Mouse (Mus musculus): Measurements from ENCODE around the gene Tnni3.
A peak's percentile ranks its signal among the peaks of the same experiment; 100 is the strongest.
"Not testable (repeated sequence)": the region's sequence is repeated elsewhere in the genome, so short reads cannot be mapped to it uniquely, and the experiment has no call there.

Gene Tnni3

DNA sequence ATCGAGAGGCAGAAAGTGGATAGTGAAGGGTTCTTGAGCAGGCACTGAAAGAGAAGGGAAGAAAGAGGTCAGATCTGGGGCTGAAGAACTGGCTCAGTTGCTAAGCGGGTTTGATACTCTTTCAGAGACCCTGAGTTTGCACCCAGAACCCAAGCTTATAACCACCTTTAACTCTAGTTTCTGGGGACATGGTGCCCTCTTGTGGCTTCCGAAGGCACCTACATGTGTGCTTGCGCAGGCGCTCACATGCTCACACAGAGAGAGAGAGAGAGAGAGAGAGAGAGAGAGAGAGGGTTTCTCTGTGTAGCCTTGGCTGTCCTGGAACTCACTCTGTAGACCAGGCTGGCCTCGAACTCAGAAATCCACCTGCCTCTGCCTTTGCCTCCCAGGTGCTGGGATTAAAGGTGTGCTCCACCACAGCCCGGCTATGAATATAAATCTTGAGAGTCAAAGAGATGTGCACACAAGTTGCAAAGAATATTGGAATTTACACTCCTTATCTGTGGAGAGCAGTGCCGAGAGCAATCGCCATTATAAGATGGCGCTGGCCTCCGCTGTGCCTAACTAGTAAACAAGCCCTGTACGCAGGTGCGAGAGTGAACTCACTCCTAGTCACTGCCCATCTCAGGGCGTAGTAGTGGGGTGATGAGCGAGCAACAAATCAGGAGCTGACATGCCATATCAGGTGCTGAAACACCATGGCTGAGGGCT is at the start of gene Tnni3:
TSS of gene Tnni3 (minus strand) at position 18 of the 711 bp plus-strand sequence.
- DNase-seq (ENCODE audit: low read depth): peak; percentile 80

DNA sequence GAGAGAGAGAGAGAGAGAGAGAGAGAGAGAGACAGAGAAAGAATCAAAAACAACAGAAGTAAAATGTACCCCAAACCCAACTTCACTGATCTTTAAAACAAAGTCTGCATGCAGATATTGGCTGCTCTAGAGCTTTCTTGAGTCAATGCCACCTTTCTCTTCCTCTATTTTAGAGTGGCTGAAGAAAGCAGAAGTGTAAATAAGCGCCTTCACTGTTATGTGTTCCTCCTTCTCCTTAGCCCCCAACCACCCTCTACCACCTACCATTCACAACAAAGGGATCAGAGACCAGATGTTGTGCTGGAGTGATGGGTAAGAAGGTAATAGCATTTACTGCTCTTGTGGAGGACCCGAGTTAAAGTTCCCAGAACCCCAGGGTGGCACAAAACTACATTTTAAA is 48.3 kb upstream of the Tnni3 start:
- not testable (repeated sequence) for DNase-seq (ENCODE audit: low read depth)

DNA sequence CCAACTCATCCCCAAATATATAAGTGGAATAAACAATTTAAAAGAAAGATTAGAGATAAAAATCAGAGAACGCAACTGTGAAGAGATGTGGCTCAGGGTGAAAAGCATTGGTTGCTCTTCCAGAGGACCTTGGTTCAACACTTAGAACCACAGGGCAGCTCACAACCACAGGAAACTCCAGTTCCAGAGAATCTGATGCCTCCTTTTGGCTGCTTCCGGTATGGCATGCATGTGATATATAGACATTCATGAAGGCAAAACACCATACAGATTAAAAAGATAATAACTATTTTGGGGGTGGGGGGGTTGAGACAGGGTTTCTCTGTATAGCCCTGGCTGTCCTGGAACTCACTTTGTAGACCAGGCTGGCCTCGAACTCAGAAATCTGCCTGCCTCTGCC is 38.6 kb upstream of the Tnni3 start:
- DNase-seq (ENCODE audit: low read depth): peak; percentile 28

DNA sequence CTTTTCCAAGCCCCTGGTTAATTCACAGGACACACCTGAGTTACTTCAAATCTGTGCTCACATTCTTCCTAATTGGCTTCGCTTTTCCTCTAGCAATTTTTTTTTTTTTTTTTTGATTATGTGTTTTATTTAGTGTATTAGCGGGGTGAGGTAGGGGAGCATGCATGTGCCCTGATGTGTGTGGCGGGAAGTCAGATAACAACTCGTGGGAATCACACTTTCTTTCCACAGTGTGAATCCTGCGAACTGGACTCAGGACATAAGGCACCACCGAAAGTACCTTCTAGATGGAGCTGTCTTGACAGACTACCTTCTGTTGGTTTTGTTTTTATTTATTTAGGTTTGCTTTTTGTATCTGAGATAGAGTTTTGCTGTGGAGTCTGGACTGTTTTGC is 33.1 kb upstream of the Tnni3 start:
- no peak for DNase-seq (ENCODE audit: low read depth)

DNA sequence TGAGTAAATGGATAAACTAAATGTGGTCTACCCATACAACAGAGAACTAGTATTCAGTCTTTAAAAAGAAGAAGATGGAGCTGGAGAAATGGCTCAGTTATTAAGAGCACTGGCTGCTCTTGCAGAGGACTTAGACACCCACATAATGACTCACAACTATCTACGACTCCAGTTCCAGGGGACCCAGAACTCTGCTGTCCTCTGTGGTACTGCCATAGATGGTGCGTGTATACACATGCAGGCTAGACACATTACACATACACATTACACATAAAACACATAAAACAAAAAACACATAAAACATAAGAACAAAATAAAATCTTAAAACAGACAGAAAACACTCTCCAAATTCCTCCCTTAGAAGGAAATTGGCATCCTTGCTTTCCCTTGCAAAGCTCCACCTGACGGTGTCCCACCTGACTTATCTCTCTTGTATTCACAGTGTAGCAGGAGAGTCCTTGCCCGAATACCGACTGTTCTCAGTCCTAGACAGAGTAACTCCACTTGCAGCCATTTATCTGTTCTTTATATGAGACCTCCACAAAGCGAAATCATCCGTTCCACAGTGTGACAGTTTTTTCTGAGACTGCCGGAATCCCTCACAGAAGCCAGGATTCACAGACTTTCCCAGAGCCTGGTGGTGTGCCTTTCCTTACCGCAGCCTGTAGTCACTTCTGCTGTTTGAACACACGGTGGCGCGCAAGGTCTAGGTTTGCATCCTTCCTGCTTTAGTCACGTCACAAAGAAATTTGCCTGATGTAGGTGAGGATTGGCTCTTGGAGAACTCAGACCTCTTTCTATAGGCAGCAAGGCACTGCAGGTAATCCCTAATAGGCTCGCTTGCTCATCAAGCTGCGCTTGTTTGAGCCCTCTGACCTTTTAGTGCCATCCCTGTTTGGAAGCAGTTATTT is 32.5 kb upstream of the Tnni3 start:
- peak; percentile 90 for DNase-seq (ENCODE audit: low read depth)

DNA sequence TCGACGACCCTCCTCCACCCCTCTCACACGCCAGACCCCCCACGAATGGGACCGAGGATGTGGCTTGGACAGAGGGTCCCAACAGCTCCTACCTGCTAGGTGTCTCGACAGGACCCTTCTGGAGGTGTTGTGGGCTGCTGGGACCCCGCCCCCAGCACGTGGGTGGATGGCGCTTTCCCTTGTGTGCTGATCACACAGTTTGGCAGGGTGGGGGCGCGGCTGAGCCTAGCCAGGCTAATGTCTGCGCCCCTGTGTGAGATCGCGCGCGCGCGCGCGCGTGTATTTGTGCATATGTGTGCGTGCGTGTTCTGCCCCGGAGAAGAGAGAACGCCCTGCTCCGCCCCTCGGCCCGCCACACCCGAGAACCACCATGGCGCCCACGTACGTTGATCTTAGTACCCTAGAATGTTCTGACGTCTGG is 23.2 kb upstream of the Tnni3 start, which contains the start of gene Syt5:
TSS of gene Syt5 (minus strand) at position 321 of the 421 bp plus-strand sequence.
- no peak for DNase-seq (ENCODE audit: low read depth)

DNA sequence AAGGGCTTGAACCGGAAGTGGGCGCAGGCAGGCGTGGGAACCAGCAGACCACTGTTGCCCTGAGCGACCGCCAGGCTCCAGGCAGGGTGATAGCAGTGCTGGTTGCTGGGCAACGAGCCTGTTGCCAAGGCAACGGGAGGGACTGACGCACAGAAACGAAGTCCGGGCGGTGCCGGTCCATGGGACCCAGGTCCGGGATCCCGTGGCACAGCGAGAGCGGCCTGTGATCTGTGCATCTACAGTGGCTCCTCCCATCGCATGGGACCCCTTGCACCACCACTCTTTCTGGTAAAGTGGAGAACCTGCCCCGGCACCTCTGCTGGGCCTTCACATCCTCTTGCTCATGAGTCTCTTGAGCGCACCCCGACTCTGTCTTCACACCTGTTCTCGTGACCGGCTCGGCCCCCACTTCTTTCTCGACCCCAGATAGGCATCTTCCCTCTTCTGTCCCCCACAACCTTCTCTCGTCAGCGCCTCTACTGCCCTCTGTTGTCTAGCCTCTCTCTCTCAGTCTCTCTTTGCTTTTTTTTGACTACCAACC is 22.6 kb upstream of the Tnni3 start:
- DNase-seq (ENCODE audit: low read depth): no peak

DNA sequence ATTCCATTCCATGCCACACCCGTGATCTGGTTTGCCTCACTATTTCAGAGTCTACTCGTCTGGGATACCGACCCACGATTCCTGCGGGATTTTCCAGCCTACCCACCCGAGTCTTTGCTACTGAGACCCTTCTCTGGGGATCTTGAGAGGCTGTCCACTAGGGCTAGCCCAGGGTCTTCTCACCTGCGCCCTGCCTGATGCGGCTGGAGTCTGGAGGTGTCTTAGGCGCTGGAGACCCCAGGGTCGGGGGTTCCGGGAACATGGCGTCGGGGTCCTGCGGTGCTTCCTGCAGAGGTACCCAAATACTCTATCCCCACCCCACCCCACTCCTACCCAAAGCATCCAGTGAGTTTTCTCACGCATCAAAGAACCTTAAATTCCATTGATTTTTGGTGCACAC is 22.0 kb upstream of the Tnni3 start:
- DNase-seq (ENCODE audit: low read depth): no peak

DNA sequence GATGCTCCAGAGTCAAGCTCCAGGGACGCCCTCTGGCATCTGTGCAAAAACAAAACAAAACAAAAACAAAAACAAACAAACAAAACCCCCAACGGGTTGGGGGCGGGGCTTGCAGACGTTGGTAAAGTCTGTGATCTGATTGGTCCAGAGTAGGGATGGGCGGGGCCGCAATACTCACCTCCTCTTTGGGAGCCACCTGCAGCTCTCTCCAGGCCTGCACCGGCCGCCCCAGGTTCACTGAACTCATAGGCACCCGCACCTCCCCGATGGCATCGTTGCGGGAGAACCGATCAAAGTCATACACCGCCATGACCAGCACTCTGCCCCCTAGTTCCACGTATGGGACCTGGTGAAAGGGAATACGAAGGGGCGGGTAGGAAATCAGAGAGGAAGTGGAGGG is 18.0 kb upstream of the Tnni3 start:
- no peak for DNase-seq (ENCODE audit: low read depth)

DNA sequence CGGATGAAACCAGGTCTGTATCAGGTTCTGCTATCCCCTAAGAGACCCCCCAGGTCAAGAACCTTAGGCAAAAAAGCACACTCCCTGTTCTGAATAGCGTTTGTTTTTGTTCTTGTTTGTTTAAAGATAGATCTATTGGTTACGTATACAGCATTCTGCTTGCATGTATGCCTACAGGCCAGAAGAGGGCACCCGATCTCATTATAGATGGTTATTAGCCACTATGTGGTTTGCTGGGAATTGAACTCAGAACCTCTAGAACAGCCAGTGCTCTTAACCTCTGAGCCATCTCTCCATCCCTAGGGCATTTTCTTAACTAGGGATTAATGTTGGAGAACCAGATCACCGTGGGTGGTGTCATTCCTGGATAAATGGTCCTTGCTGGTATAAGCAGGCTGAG is 17.3 kb upstream of the Tnni3 start:
- peak; percentile 33 for DNase-seq (ENCODE audit: low read depth)

DNA sequence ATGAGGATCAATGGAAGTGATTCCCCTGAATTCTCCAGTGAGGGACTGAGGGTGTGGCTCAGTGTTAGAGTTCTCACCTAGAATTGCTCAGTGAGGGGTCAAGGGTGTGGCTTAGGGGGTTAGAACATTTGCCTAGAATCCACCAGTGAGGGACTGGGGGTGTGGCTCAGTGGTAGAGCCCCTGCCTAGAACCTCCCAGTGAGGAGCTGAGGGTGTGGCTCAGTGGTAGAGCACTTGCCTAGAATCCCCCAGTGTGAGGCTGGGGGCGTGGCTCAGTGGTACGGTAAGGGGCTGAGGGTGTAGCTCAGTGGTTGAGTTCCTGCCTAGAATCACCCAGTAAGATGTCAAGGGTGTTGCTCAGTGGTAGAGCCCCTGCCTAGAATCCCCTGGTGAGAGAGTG is 15.0 kb upstream of the Tnni3 start:
- DNase-seq (ENCODE audit: low read depth): no peak

DNA sequence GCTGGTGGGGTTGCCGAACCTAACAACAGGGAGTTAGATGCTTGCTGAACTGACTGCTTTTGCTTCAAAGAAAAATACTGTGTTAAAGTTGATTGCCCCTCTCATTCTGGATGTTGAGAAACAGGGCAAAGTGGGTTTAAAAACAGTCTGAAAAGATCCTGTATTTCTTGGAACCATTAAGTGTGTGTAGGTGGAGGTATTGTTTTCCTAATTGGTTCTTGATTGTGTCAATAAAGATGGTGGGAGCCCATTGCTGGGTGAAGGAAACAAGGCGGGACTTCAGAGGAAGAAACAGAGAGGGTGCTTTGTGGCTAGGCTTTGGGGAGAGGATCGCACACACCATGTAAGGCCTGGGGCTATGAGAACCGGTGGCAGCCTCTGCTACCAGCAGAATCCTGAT is 13.2 kb upstream of the Tnni3 start:
- no peak for DNase-seq (ENCODE audit: low read depth)

DNA sequence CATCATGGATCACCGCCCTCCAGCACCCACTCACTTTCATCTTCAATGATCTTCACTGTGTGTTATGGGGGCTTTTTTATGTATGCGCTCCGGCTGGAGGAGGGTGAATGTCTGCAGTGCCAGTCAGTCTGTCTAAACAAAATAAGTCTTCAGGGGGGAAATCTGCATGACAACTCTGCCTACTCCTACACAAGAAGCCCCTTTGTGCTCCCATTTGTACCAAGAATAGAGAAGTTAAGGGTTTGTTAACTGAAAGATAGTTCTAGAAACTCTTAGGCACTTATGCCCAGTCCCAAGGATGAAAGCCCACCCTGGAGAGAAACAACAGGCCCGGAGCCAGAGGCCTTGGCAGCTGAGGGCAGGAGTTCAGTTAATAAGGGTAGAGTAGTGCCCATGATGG is 12.3 kb upstream of the Tnni3 start:
- no peak for DNase-seq (ENCODE audit: low read depth)

DNA sequence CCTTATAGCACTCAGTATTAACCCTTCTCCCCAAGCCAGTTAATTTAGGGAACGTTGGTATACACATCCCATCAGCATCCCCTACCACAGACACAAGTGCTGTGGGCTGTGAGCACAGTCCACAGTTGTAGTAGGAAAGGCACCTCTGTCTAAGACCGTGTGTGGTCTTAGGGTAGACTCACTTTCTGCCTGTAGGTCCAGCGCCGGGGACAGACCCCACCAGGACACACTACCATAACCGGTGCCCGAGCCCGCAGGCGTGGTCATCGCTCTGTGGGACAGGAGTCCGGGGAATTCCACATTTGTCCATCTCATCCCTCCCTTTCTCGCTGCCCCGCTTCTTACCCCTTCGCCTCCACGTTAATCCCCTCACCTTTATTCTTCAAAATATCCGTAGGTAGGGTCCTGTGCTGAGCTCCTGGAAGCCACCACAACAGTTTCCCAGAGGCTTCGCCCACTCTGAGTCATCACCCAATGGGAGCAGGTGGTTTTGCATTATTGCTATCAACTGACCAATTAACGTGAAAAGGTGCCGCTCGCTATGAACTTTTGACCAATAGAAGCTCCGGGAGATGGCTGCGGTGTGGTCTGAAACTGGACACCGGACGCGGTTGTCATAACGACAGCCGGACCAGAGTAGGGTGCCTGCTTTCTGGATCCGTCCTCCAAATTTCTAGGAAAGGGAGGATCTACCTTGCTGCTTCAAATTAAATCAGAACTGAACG is 8.1 kb upstream of the Tnni3 start, which contains the start of gene Dnaaf3:
TSS of gene Dnaaf3 (minus strand) at position 449 of the 725 bp plus-strand sequence.
- peak; percentile 91 for DNase-seq (ENCODE audit: low read depth)

DNA sequence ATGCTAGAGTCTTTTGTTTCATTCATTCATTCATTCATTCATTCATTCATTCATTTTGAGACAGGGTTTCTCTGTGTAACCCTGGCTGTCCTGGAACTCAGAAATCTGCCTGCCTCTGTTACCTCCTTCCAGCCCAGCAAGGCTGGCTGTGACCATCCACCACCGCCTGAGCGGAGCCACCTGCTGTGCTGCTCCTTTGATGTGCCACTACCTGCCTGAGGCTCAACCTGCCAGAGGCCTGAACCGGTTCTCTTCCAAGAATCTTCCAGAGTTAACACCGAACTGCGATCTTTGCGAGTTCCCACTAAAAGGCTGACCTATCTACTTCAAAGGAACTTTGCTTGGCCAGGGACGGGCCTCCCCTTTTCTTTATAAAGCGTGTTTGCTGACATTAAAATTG is 6.1 kb upstream of the Tnni3 start:
- DNase-seq (ENCODE audit: low read depth): not testable (repeated sequence)

DNA sequence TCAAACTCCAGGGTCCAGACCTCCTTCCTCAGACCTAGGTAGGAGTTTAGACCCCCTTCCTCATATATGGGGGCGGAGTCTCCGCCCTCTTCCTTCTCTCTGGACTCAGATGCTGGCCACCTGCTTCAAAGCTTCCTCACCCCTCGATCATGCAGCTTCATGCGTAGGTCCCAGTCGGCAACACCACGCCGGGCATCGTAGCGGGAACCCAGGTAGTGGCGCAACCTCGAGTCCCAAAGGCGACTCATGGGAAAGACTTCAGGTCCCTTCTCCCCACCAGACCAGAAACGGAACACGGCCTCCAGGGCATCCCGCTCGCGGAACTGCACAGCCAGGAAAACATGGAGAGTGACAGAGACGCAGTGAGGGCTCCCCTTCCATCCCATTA is 3.3 kb upstream of the Tnni3 start:
- DNase-seq (ENCODE audit: low read depth): peak; percentile 70

DNA sequence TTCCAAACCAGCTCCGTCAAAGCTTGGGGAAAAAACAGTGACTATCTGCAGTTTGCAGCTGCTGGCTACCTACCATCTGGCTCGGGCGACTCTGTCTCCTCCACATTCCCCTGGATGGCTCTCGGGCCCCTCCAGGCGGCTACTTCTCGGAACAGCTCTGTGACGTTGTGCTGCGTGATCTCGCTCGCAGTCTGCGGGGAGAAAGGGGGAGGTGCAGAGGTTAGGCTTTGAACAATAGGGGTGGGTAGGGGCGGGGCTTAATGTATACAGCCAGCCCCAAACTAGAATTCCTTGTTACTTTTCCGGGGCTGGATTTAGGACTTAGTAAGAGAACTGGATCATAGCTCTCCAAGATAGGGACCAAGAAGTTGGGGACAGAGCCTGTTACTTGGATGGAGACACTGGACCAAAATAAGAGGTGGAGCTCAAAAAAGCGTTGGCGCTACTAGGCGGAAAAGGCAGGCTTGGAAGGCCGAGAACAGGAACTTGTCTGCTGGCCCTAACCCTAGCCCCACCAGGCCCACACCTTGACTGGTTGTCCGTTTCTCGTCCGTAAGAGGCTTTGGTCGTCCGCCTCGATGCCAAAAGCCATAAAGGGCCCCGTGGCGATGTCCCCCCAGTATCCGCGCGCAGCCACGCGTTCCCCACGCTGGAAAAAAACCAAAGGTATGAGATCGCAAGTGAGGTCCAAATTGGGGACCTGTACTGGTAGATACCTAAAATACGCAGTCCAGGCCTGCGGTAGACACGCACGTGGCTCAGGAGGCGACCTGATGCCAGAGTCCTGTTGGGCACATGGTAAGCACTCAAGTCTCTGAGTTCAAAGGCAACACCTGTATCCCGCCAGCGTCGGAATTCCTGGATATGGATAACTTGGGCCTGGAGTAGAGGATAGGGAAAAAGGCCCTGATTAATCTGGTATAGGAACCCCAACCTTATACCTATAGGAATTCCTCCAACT is 2.6 kb upstream of the Tnni3 start:
- DNase-seq (ENCODE audit: low read depth): peak; percentile 98

DNA sequence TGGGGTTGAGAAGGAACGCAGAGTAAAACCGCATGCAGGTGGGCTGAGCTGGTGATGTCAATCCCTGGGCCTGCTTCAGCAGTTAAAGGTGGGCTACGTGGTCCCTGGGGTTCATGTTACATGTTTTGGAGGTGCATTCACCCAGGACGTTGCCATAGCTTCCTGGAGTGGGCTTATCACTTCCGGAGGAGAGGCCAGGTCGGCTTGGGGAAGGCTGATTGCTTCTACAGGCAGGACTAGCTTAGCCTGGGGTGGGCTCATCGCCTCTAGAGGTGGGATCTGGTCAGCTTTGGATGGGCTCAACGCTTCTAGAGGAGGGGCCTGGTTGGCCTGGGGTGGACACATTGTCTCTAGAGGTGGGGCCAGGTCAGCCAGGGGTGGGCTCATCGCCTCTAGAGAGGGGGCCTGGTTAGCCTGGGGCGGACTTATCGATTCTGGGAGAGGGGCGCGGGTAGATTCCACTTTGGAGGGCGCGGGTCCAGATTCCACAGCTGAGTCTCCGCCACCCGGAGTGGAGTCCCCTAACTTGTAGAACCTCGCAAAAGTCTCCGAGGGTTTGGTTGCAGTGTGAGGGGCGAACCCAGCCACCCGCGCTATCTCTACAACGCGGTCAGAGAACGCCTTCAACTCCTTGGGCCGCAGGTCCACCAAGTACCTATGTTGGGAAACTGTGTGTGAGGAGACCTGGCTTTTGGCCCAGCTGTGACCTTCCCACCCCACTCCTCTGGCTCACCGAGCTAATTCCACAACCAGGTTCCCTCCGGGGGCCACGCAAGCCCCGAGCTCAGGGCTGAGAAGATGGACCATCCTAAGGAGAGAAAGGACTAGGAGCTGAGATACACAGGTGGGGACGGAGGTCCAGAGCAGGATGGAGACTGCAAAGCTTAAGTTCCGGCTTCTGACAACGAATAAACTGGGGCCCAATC is 561 bp downstream of the Tnni3 start:
- DNase-seq (ENCODE audit: low read depth): no peak

DNA sequence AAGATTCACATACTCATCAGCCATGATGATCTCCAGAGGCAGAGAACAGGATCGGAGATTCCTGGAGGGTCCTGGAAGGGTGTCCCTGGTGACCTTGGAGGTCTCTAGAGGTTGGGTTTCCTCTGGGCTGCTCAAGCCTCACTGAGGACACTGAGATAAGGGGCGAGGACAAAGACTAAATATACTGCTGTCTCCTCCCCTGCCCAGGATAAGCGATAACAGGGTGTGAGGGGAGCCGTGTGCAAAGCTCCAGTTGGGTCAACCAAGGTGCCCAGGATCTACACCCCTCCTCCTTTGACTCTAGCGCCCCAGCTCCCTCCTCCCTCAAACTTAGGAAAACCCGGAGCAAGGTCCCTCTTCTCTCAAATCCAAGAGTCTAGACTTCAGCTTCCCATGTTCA is 1.7 kb downstream of the Tnni3 start:
- no peak for DNase-seq (ENCODE audit: low read depth)

All from 416B (cell line).